Mouse (Mus musculus) testis, adult 2 months (tissue): ENCODE data around the gene Zfp839.

Experiments
- CTCF ChIP-seq: fragments of 200-500 bp; IDR thresholded peaks from 2 replicates; pipeline ENCODE4 v1.5.1; 2012; ENCODE audit warnings: low read depth, mild to moderate bottlenecking, inconsistent platforms, low read length, moderate library complexity; ENCODE audit not compliant: control insufficient read depth, insufficient read depth, insufficient replicate concordance
- POLR2A ChIP-seq: fragments of 200-500 bp; IDR thresholded peaks from 2 replicates; pipeline ENCODE4 v1.6.1; 2012; ENCODE audit warnings: low read depth, mild to moderate bottlenecking, inconsistent platforms, low read length, moderate library complexity; ENCODE audit not compliant: control insufficient read depth

- no peak for TF ChIP-seq CTCF
- no peak for TF ChIP-seq POLR2A
Measured at GRCm38 (mm10) chr12:110854786-110855737, 5.0 kb downstream of the Zfp839 start.
